Mouse (Mus musculus) embryonic fibroblast, embryonic 13.5 days (primary cell): ENCODE measurements at regions not wholly inside any gene's neighbourhood (a gene's known extent, or its start where the extent isn't known, plus 50 kb on each side); places are given as distances from the start of the nearest gene placed in this dataset.

Experiments used
- CTCF ChIP-seq: IDR thresholded peaks from 2 replicates; pipeline ENCODE4 v1.5.1; 2011; ENCODE audit warnings: mild to moderate bottlenecking, control low read depth, low read length, moderate library complexity, borderline replicate concordance; ENCODE audit not compliant: insufficient read depth
- POLR2A ChIP-seq: IDR thresholded peaks from 2 replicates; pipeline ENCODE4 v1.6.1; 2011; ENCODE audit warnings: low read depth, mild to moderate bottlenecking, control low read depth, low read length, moderate library complexity

DNA sequence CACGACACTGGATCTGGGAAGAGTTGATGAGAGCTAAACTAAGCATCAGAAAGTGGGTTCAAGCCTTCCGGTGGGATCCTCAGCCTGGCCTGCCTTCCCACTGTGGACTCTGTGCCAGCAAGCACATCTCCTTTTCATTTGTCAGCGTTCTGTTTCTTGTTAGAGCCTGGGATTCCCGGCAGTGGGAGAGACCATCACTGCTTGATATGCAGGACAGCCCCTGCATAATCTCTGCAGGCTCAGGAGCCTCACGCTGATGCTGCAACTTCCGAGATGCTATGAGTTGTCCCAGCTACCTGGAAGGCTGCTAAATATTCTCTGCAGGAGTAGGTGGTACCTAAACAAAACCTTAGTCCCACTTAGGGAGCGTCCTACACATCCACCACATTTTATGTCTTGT is 78.8 kb upstream of the Osmr start:
- TF ChIP-seq CTCF = no peak
- no peak for TF ChIP-seq POLR2A
